Mouse (Mus musculus) spleen, postnatal 14 days (tissue): ENCODE measurements around the gene Cog3.
"Not testable (repeated sequence)": the region's sequence is repeated elsewhere in the genome, so short reads cannot be mapped to it uniquely, and the experiment has no call there.

Experiments used
- DNase-seq, 2 experiments: peaks; one replicate each; pipeline ENCODE4 v3.0.0; 2021 to 2022; ENCODE audit warnings: low spot score in 2 of 2

Gene Cog3

DNA sequence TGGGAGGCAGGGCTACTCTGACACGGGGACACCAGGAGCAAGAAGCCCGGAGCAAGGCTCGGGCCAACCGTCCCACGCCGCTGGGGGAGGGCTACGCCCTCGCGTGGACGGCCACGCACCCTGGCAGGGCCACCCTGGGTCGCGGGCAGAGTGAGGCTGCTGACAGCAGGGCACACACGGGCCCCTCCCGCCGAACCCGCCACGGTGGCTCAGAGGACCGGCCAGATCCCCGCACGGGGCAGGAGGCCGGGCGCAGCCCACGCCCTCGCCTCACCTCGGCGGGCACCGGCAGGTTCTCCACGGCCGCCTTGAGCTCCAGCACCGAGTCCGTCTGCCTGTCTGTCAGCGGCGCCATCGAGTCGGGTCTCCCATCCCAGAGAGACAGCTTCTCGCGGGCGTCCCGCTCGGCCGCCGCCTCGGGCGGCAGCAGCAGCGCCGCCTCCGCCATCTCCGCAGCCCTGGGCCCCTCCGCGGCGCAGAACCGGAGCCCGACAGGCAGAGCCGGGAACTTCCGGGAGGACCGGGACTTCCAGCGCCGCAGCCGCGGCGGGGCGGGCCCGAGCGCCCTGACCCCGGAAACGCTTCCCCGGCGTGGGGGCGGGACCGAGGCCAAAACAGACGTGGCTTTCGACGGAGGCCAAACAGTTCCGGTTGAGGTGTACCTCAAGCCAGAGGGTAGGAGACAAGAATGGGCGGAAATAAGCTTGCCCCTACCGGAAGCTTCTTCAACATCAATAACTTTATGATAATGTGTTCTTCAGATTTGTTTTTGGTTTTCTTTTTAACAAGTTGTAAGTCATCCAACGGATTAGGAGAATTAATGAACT is at the start of gene Cog3:
Gene Cog3, minus strand, starts transcription at position 527 of the 827 bp plus-strand sequence.
- DNase-seq, result peak; percentile 95 to 97

DNA sequence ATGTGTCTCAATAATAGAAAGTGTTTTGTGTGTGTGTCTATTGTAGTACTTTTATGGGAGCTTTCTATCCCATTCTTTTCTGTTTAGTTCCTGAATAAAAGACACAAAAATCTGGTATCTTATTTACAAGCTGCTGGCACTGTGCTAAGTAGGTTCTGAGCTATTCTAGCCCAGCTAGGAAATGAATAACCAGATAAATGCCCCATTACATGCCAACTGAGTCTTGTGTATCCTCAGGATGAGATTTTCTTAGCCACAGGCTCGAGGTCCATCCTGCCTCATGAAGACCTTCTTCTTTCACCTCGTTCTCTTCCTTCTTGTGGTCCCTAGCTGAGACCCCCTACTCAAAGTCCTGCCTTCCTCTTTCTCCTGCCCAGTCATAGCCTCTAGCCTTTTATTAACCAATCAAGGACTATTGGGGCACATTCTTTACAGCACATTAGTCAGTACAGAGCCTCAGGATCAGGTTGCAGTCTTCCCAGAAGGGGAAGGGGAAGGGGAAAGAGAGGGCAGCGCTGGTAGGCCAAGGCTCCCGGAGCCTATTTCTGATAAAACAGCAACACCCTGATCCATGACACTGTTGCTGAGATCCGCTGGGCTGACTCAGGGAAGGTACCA is 43.6 kb upstream of the Cog3 start:
- no peak for DNase-seq

DNA sequence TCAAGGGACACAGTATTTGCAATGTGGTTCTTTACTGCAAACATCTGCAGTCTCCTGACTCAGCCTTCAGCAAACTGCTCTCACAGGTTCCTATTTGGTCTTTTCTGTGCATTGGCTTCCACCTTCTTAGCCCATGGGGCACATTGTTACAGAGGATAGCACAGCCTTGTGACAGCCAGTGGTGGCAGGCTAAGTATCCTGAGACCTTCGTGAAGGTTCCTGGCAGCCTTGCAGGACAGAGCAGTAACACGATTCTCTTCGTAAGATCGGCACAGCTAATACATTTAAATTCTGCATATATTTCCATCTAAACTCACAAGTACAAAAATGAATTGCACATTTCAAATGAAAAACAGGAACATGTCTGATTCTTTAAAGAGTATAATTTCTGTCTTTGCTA is 41.6 kb upstream of the Cog3 start:
- DNase-seq, result no peak

DNA sequence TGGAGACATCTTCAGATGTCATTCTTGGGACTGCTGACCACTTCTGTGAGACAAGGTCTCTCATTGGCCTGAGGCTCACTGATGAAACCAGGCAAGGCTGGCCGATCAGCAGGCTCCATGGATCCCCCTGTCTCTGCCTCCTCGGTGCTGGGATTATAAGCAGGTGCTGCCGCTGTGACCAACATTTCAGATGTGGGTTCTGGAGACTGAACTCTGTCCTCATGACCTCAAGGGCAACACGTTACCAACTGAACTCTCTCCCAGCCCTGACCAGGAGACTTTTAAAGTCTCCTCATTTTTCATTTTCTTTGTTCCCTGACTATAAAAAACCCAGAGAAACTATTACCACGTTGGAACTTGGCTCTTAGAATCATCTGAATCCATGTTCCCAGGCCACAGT is 40.4 kb upstream of the Cog3 start:
- no peak for DNase-seq

DNA sequence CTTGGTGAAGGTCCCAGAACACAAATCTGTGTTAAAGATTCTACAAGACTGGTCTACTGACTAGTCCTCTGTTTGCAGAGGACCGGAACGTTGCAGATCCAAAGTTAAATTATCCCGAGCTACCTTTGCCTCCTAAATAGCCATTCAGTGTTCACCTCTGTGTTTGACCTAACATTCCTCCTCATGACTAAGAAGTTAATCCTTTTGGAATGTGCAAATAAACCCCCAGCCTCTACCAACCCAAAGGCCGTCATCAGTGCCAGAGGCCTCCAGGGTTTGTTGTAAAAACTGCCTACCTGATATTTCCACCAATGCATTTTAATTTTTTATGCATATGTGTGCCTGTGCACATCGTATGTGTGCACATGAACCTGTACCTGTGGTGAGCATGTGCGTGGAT is 40.0 kb upstream of the Cog3 start:
- no peak for DNase-seq

DNA sequence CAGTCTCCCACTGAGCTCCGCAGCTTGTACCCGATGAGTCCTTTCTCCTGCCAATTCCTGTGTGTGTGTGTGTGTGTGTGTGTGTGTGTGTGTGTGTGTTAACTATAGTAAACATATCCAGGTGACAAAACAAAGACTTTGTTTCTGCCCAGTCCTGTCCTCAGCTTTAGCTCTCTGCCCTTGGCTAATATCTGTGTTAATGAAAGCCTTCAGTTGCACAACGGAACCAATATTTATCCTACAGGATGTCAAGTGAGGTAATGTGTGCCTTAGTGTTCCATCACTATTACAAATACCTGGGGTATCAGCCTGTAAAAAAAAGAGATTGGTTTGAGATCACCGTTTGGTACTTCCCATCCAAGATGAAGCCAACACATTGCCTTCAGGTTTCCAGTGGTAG is 38.8 kb upstream of the Cog3 start:
- DNase-seq, result no peak

DNA sequence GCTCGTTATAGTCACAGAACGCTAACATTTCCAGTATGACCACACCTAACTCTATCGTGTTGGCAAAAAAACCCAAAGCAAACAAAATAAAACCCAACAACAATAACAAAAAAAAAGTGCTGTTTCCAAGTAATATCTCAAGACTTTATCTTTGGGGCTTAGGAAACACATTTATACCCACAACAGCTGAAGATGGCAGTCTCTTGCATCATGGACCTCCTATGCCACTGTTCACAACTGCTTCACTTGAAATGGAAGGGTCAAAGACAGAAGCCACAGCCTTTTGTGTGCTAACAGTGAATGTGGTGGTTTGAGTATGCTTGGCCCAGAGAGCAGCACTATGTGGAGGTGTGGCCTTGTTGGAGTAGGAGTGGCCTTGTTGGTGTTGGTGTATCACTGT is 37.1 kb upstream of the Cog3 start:
- DNase-seq, result no peak

DNA sequence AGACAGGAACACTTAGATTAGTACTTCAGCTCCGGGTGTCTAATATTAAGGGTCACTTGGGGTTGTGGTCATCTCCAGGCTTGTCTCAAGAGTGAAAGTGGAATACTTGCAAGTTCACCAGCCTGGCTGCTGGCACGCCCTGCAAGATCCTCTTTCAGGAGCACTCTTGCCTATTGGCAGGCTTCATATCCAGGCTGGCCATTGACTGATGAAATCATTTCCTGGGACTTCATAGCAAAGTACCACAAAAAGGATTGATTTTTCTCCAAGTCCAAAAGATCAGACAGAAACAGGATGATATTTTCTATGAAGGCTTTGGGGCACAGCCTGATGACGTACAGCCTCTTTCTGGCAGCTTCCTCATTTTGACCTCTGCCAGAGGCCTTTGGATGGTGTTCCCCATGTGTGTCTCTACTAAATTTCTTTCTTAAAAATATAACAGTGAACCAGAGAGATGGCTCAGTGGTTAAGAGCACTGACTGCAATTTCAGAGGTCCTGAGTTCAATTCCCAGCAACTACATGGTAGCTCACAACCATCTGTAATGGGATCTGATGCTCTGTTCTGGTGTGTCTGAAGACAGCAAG is 36.2 kb upstream of the Cog3 start:
- DNase-seq, result no peak

DNA sequence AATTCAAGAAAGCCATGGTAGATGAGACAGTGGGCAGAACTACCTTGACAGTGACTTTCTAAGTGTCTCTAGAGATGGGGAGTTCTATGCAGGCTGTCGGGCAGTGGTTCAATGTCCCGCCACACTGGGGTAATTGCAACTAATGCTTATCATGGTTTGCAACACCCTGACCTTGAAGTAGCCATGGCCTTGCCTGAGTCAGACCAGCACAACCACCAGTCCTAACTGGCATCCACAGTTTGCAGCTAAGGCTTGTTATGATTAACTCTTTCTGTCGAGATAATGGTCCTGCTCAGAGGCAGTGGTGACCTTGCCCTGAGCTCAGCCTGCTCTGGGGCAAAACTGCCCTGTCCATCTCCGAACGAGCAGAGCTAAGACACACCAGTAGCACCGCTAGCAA is 35.0 kb upstream of the Cog3 start:
- DNase-seq, result no peak

DNA sequence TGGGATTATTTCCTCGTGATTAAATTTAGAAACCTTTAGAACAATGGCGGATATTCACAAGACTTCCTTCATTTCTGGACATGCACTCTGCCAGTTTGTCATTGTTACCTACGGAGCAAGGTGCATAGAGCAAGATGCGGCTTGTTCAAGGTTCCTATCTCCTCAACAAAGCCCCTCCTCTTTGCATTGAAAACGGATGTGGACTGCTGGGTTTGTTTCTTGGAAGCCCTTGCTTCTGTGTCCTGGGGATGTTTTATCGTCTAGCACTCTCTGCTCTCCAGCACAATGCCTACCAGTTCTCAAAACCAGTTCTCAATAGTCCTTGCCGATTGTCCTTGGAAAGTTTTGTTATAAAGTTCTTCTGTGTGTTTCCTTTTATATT is 33.5 kb upstream of the Cog3 start:
- no peak for DNase-seq

DNA sequence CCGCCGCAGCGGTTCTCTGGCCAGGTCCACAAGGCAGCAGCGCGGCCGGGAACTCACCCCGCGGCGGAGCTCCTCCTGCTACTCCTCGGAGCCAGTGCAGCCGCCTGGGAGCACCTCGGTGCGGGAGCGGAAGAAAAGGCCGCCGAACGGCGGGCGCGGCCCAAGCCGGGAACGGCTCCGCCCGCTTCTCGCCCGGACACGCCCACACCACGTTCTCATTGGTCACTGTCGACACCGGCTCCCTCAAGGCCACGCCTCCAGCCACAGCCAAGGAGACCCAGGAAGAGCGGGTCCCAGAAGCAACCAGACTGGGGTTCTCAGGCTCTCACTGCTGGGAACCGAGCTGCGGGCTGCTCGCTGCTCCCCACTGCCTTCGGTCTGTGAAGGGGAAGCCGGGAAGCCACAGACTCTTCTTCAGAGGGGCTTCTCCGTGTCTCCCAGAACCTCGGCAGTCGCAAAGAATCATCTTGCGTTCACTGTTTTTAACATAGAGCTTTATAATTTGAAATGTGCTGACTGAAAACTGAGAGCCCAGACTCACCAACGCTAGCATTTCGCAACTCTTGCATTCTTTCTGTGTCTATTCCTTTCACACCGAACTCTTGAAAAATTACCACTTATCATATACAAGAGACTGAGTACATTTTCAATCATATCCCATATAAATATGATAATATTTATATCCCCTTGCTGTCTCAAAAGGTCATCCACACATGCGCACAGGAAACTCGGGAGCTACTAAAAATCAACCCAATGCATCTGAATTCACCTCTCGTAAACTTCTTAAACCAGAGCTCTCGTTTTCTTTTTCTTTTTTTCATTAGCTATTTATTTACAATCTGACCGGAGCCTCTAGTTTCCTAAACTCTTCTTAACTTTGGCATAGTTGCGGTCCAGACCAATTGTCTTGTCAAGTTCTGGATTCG is 32.8 kb upstream of the Cog3 start, which contains the start of gene Slc25a30:
Gene Slc25a30, minus strand, starts transcription at position 170 of the 926 bp plus-strand sequence.
- peak; percentile 94 to 95 for DNase-seq

DNA sequence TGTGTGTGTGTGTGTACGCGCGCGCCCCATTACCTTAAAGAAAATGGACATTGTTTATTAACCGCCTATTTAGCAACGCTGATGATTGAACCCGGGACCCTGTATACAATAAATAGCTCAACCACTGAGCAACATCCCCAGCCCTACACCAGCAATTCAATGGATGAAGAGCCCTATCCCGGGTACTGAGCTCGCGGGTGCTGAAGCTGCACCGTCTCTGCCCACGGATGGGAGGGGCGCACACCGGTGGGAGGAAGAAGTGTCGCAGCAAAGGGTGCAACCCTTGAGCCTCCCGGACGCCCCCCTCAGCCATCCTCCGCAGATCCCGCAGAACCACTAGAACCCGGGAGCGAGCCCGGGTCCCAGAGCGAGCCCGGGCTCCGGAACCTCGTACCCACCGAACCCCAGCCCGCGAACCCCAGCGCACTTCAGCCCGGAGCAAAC is 32.1 kb upstream of the Cog3 start:
- no peak for DNase-seq

DNA sequence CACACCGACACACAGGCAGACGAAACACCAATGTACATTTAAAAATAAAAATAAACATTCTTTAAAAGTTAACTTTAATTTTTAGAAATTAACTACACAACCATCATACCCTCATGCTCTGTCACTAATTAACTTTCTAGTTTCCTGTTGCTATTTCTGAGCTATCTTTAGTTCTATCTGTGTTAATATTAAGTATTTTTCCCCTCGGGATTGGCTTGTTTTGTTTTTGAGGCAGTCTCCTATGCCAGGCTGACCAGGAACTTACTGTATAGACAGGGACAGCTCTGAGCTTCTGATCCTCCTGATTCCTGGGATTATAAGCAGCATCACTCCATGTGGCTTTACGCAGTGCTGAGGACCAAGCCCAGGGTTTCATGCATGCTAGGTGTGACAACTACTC is 25.6 kb upstream of the Cog3 start:
- DNase-seq, result no peak

DNA sequence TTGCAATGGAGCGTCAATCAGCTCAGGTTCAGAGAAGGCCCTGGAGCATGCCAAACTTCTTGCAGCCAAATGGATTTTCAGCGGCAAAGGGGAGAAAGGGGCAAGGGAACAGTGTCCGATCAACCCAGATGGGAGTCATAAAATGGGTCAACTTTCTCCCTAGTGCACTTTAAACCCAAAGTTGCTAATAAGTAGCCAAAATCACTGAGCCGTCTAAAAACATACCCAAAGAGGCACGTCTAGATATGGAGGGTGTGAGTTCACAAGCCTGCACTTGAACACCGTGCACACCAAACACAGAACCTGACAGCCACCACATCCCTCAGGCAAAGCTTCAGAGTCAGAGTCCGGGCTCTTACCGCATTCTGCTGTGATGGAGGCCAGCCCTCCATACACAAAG is 22.3 kb upstream of the Cog3 start:
- DNase-seq, result no peak

DNA sequence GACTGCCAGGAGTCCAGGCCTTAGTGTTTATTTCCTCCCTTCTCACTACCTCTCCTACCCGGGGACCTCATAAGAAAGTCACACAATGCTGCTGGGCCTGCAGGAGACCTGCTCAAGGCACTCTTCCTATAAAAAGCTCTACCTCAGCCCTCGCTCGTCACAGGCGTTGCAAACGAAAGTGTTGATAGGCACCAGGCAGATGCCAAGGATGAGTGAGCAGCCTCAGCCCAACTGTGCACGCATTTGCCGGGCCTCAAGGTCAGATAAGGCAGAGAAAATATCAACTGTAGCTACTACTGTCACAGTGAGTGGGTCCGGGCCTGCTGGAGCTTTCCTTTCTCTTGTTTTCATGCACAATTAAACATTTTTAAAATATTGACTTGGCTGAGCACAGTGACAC is 19.1 kb upstream of the Cog3 start:
- DNase-seq, result no peak

DNA sequence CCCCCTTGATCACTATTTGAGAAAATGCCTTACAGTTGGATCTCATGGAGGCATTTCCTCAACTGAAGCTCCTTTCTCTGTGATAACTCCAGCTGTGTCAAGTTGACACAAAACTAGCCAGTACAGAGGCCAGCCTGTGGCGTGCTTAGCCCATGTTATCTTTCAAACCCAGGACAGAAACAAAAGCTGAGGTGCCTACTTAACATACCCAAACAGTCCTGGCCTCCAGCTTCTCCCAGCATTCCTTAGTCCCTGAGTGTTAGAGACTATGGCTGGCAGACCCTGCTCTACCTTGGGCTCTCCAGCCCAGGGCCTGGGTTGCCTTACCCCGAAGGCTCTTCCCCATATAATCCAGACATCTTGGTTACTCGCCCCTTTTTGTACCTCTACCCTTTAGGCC is 18.1 kb upstream of the Cog3 start:
- not testable (repeated sequence) for DNase-seq

DNA sequence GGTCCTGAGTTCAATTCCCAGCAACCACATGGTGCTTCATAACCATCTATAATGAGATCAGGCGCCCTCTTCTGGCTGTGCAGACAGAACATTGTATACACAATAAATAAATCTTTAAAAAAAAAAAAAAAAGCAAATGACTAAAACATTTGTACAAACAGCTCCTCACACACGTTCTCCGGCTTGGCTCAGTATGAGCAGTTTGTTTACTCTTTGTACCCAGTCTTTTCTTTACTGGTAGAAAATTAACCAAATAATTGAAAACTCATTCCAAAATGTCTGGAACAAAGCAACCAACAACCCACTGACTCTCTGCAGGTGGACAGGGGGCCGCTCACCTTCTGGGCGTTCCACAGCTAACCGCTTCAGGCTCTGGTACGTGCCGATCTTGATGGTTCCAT is 16.8 kb upstream of the Cog3 start:
- DNase-seq, result no peak

DNA sequence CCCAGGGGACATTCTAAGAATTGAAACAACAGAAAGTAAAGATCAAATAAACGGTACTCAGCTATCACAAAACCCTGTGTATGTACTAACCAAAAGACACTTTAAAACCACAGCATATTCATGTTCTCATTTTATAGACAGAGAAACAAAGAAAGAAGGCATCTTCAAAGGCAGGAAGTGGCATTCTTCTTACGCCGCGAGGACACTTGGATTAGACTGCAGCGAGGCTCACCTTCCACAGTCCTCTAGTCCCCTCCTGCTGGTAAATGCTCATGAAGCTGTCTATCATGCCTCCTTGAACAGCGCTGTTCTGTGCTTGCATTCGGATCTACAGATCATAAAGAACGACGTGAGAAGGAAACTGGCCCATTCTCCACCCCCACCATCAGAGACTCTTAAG is 15.0 kb upstream of the Cog3 start:
- no peak for DNase-seq

DNA sequence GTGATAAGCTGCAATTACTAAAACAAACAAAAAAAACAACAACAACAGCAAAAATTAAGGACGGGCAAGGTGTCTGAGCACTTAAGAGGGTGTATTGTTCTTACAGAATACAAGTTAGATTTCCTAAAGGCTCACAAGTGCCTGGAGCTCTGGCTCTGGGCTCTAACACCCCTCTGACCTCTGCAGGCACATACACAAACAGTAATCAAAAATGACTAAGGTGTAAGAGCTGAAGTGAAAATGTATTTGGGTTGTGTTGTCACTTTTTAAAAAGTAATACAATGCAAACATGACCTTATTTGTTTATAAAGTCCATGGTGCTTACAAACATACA is 13.9 kb upstream of the Cog3 start:
- no peak for DNase-seq

DNA sequence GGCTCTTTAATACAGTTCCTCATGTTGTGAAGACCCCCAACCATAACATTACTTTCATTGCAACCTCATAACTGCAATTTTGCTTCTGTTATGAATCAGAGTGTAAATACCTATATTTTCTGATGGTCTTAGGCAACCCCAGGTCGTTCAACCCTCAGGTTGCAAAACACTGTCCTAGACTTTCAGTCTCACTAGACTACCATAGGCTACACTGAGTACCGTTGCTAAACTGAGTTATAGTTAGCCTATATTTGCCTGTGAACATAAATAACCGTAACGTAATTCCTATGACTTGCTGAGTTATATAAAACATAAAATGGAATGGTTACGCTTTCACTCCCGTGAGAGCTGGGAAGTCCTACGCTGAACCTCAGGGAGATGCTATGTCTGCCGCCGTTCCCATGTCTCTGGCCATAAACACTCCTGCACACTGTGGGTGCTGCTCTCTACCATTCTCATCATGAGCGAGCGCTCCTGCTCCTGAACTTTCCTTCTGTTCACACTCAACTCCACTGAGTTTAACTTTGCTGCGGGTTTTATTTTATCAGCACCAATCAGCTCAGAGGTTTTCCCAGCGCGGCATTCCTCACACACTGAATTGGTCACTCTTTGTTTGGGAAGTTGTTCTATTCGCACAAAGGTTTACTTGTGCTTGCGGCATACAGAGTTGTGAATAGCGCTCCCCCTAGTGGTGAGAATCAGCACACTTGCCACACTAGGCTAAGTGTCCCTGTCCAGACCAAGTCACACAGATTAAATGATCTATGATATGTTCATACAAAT is 13.4 kb upstream of the Cog3 start:
- peak; percentile 29 to 54 for DNase-seq
